Mouse (Mus musculus) cerebellum, adult 2 months (tissue): ENCODE measurements around the gene Cpne5.

Experiments used
- CTCF ChIP-seq: fragments of 200-500 bp; IDR thresholded peaks from 2 replicates; pipeline ENCODE4 v1.5.1; 2011; ENCODE audit warnings: low read depth, mild to moderate bottlenecking, control low read depth, low read length, moderate library complexity, borderline replicate concordance; ENCODE audit not compliant: insufficient read depth
- POLR2A ChIP-seq: fragments of 200-500 bp; IDR thresholded peaks from 2 replicates; pipeline ENCODE4 v1.6.1; 2011; ENCODE audit warnings: low read length, control low read depth, borderline replicate concordance; ENCODE audit not compliant: insufficient read depth

DNA sequence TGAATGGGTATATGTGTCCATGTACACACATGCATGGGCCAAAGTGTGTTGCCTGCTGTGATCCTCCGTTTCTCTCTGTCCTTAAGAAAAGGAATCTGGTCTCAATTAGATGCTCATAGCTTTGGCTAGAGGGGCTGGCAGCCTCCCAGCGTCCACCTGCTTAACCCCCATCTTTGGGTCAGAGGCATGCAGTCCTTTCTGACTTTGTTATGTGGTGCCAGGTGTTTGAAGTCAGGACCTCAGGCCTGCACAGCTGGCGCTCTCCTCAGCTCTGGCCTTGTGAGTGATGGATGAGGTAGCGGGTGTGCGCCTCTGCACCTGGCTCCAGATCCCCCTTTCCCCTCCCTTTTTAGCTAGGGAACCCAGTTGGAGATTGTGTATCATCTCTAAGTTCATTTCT lies 119.9 kb downstream of the Cpne5 start:
- TF ChIP-seq CTCF: no peak
- no peak for TF ChIP-seq POLR2A
